25 mouse cellular contexts compared by ENCODE assay signal in genomic region chr6:17840431-17840830, GRCm38 (mm10).
A peak's percentile ranks its signal among the peaks of the same experiment; 100 is the strongest.
DNase-seq lines count a peak whose midpoint lies in the region; ATAC-seq lines count a peak whose summit lies in the region.
"Had no signal": no experiment of that assay in that cellular context is flagged by ENCODE, and none has a peak within 500 bp of the region (broad histone marks: within the 10 kb centered on the region; RNA-seq: fewer than 3 reads in every experiment).

No protein-coding gene starts in this region.

- WGBS in heart, embryonic 12.5 days = 65% methylated on average over 29 of the region's 29 CpGs
- 78% methylated on average over 29 of the region's 29 CpGs for WGBS in midbrain, embryonic 16.5 days
- WGBS in midbrain, embryonic 10.5 days = 77% methylated on average over 29 of the region's 29 CpGs

- H3K36me3 ChIP-seq in heart, embryonic 12.5 days = peaks cover 12% of the 10 kb centered on the region; the same call in 1 of the 2 replicates
- H3K36me3 ChIP-seq in midbrain, embryonic 16.5 days (ENCODE audit: control insufficient read depth, insufficient read depth, low read length) = peaks cover 6% of the 10 kb centered on the region
- H3K36me3 ChIP-seq in midbrain, embryonic 10.5 days = peaks cover 10% of the 10 kb centered on the region
- H3K36me3 ChIP-seq: liver, embryonic 15.5 days had no signal

- no peak overlapping the region for H3K27ac ChIP-seq in heart, embryonic 12.5 days (ENCODE audit: poor library complexity, severe bottlenecking)
- no peak overlapping the region for H3K27ac ChIP-seq in midbrain, embryonic 16.5 days (ENCODE audit: low read length)
- no peak overlapping the region for H3K27ac ChIP-seq in midbrain, embryonic 10.5 days (replicated peaks)
- H3K27ac ChIP-seq: limb, embryonic 13.5 days; liver, embryonic 15.5 days had no signal

- H3K4me1 ChIP-seq in heart, embryonic 12.5 days (replicated peaks) = peaks cover 8% of the 10 kb centered on the region
- H3K4me1 ChIP-seq in midbrain, embryonic 16.5 days (ENCODE audit: control insufficient read depth, insufficient read depth, low read length) = no peaks in the 10 kb centered on the region
- no peaks in the 10 kb centered on the region for H3K4me1 ChIP-seq in midbrain, embryonic 10.5 days
- H3K4me1 ChIP-seq: liver, embryonic 15.5 days had no signal

- H3K4me3 ChIP-seq in heart, embryonic 12.5 days = no peak overlapping the region
- H3K4me3 ChIP-seq in midbrain, embryonic 16.5 days (ENCODE audit: low read depth, low read length) = no peak overlapping the region
- no peak overlapping the region for H3K4me3 ChIP-seq in midbrain, embryonic 10.5 days
- H3K4me3 ChIP-seq: erythroblast, embryonic 14.5 days; limb, embryonic 13.5 days; liver, embryonic 15.5 days; megakaryocyte, embryonic 14.5 days had no signal

- no peak for DNase-seq in heart, postnatal 14 days
- DNase-seq in midbrain, embryonic 10.5 days (ENCODE audit: low spot score) = no peak
- peak; percentile 87 for DNase-seq in ZHBTc4 (ENCODE audit: low read depth, low spot score)
- peak; percentile 85 for DNase-seq in testis, postnatal 14 days (ENCODE audit: low spot score)
- no peak for DNase-seq in spleen, adult 18-20 months
- no peak for DNase-seq in adrenal gland, postnatal 14 days
- DNase-seq: adrenal gland, adult 2 months; B cell, adult 2 months; cerebellum, adult 11 months; cerebellum, postnatal 14 days; gastrocnemius, postnatal 14 days; heart, postnatal 4 days; kidney, postnatal 25 days; lung, postnatal 10 days; retina, postnatal 1 day; right cerebral cortex, postnatal 4 days; thymus, adult 18-20 months had no signal

- ATAC-seq in heart, embryonic 12.5 days (ENCODE audit: insufficient number of reproducible peaks, low FRiP score) = peak; percentile 22; the same call in 1 of the 2 replicates
- peak; percentile 55; the same call in 1 of the 2 replicates for ATAC-seq in midbrain, embryonic 16.5 days
- ATAC-seq: intestine, embryonic 16.5 days had no signal

- no peaks in the 10 kb centered on the region for H3K27me3 ChIP-seq in heart, embryonic 12.5 days (replicated peaks)
- no peaks in the 10 kb centered on the region for H3K27me3 ChIP-seq in midbrain, embryonic 16.5 days (ENCODE audit: control insufficient read depth, insufficient read depth, low read depth, low read length)
- no peaks in the 10 kb centered on the region for H3K27me3 ChIP-seq in midbrain, embryonic 10.5 days (ENCODE audit: low read depth, poor library complexity, severe bottlenecking)
- H3K27me3 ChIP-seq: limb, embryonic 13.5 days; liver, embryonic 15.5 days; megakaryocyte, embryonic 14.5 days had no signal

- H3K9ac ChIP-seq in heart, embryonic 12.5 days = no peak overlapping the region
- H3K9ac ChIP-seq in midbrain, embryonic 16.5 days (ENCODE audit: low read depth, low read length) = no peak overlapping the region
- H3K9ac ChIP-seq: limb, embryonic 13.5 days; liver, embryonic 15.5 days had no signal

- no peak overlapping the region for H3K4me2 ChIP-seq in heart, embryonic 12.5 days
- H3K4me2 ChIP-seq in midbrain, embryonic 16.5 days (ENCODE audit: low read length) = no peak overlapping the region
- H3K4me2 ChIP-seq: limb, embryonic 13.5 days; liver, embryonic 15.5 days had no signal

- intact Hi-C loops in heart, postnatal 14 days (cut with DNase I) = no loop called here

- no peaks in the 10 kb centered on the region for H3K9me3 ChIP-seq in heart, embryonic 12.5 days (replicated peaks)
- H3K9me3 ChIP-seq in midbrain, embryonic 16.5 days (replicated peaks; ENCODE audit: control insufficient read depth, low read length, poor library complexity, severe bottlenecking) = no peaks in the 10 kb centered on the region
- no peaks in the 10 kb centered on the region for H3K9me3 ChIP-seq in midbrain, embryonic 10.5 days (replicated peaks)
- H3K9me3 ChIP-seq: G1E; limb, embryonic 13.5 days; liver, embryonic 15.5 days; megakaryocyte, embryonic 14.5 days had no signal

Comparison
In these comparisons a context has a peak if more than half of its experiments do, and no peak if none do; other contexts are left out.
1. DNase-seq: peak in ZHBTc4 (single experiment) and testis, postnatal 14 days (single experiment); none in heart, postnatal 14 days (0 of 2), midbrain, embryonic 10.5 days (single experiment), spleen, adult 18-20 months (0 of 2) and adrenal gland, postnatal 14 days (single experiment).